Mouse (Mus musculus) midbrain, embryonic 16.5 days (tissue): Measurements from ENCODE around the gene Msi2. TPM values are rescaled to one million over a fixed set of nuclear protein-coding genes. Genes with fewer than 3 reads are reported as not detected.

Experiments
- ATAC-seq: fragments of 200-750 bp; cut with Nextera tagmentation; 2 replicates; pipeline ENCODE4 v1.8.0; 2017; ENCODE audit warnings: moderate TSS enrichment
- H3K27ac ChIP-seq: fragments of 300-500 bp; sonication (generic); 2 replicates; pipeline ENCODE4 v1.5.1; 2014; ENCODE audit warnings: mild to moderate bottlenecking, low read length, mixed read lengths
- H3K27me3 ChIP-seq: fragments of 300-500 bp; sonication (generic); 2 replicates; pipeline ENCODE4 v1.6.1; 2014; ENCODE audit warnings: low read depth, low read length, mixed read lengths; ENCODE audit not compliant: control insufficient read depth, insufficient read depth
- H3K36me3 ChIP-seq: fragments of 300-500 bp; sonication (generic); 2 replicates; pipeline ENCODE4 v1.6.1; 2014; ENCODE audit warnings: mild to moderate bottlenecking, low read length, moderate library complexity, mixed read lengths; ENCODE audit not compliant: control insufficient read depth, insufficient read depth
- H3K4me1 ChIP-seq: fragments of 300-500 bp; sonication (generic); 2 replicates; pipeline ENCODE4 v1.6.1; 2014; ENCODE audit warnings: mild to moderate bottlenecking, low read length, mixed read lengths; ENCODE audit not compliant: control insufficient read depth, insufficient read depth
- H3K4me2 ChIP-seq: fragments of 300-500 bp; sonication (generic); 2 replicates; pipeline ENCODE4 v1.6.1; 2014; ENCODE audit warnings: mild to moderate bottlenecking, low read length, mixed read lengths
- H3K4me3 ChIP-seq: fragments of 300-500 bp; sonication (generic); 2 replicates; pipeline ENCODE4 v1.5.1; 2014; ENCODE audit warnings: low read depth, mild to moderate bottlenecking, low read length, moderate library complexity, mixed read lengths
- H3K9ac ChIP-seq: fragments of 300-500 bp; sonication (generic); 2 replicates; pipeline ENCODE4 v1.6.1; 2014; ENCODE audit warnings: low read depth, low read length, mixed read lengths
- H3K9me3 ChIP-seq: fragments of 300-500 bp; sonication (generic); replicated peaks from 2 replicates; pipeline ENCODE4 v1.6.1; 2014; ENCODE audit warnings: mild to moderate bottlenecking, low read length, mixed read lengths; ENCODE audit not compliant: control insufficient read depth, poor library complexity, severe bottlenecking
- WGBS: fragments of 180-500 bp; shearing (Covaris S2); extraction: QIAGEN DNeasy Blood & Tissue Kit; methylation state at CpG from one replicate; pipeline ENCODE4 v1.1.7; 2014; 5-methylcytosine and 5-hydroxymethylcytosine counted together
- polyA plus RNA-seq: library from polyadenylated mRNA; unstranded; fragments of >200 nt; fragmentation: Nextera tagmentation; extraction: Ambion mirVana; gene quantifications from 2 replicates; pipeline ENCODE4 v1.2.1, GENCODE M21; 2015

Msi2 gene
- polyA plus RNA-seq, 1 experiment from 2014 or later, result 29.4 TPM

GRCm38 (mm10) chr11:88557828-88558580, 160.3 kb downstream of the Msi2 start:
- Histone ChIP-seq H3K4me1 (peaks cover 31% of the 10 kb centered on the region), H3K27ac (0 out of 2 replicates have a peak overlapping the region, but pooled peaks have one; percentile 6), H3K27me3 (no peaks in the 10 kb centered on the region), H3K9me3 (no peaks in the 10 kb centered on the region), H3K4me3 (no peak overlapping the region), H3K36me3 (no peaks in the 10 kb centered on the region), H3K4me2 (no peak overlapping the region), H3K9ac (no peak overlapping the region)
- WGBS, result 77% methylated on average over 6 of the region's 6 CpGs
- ATAC-seq, result no peak

- H3K27ac ChIP-seq, result 0 out of 2 replicates have a peak overlapping the region, but pooled peaks have one; percentile 6
- H3K9ac ChIP-seq, result no peak overlapping the region
- H3K27me3 ChIP-seq, result no peaks in the 10 kb centered on the region
- H3K4me2 ChIP-seq, result no peak overlapping the region
- ATAC-seq, result no peak
- no peaks in the 10 kb centered on the region for H3K9me3 ChIP-seq
- no peak overlapping the region for H3K4me3 ChIP-seq
- H3K36me3 ChIP-seq, result no peaks in the 10 kb centered on the region
- H3K4me1 ChIP-seq, result peaks cover 33% of the 10 kb centered on the region
- WGBS, result 47% methylated on average over 4 of the region's 4 CpGs
These were observed 161.1 kb downstream of the Msi2 start for GRCm38 (mm10) chr11:88557116-88557768.

- Histone ChIP-seq H3K9me3 (no peaks in the 10 kb centered on the region), H3K4me3 (no peak overlapping the region), H3K36me3 (no peaks in the 10 kb centered on the region), H3K4me1 (peaks cover 42% of the 10 kb centered on the region), H3K9ac (peak overlapping the region; percentile 8; the same call in 1 of the 2 replicates), H3K27ac (peak overlapping the region; percentile 52), H3K4me2 (no peak overlapping the region), H3K27me3 (no peaks in the 10 kb centered on the region)
- no peak for ATAC-seq
- 50% methylated on average over 6 of the region's 6 CpGs for WGBS
These were observed 162.3 kb downstream of the Msi2 start for GRCm38 (mm10) chr11:88555902-88556549.

- no peaks in the 10 kb centered on the region for H3K9me3 ChIP-seq
- H3K9ac ChIP-seq, result 0 out of 2 replicates have a peak overlapping the region, but pooled peaks have one; percentile 4
- no peak overlapping the region for H3K4me2 ChIP-seq
- no peaks in the 10 kb centered on the region for H3K27me3 ChIP-seq
- H3K4me1 ChIP-seq, result peaks cover 49% of the 10 kb centered on the region
- H3K27ac ChIP-seq, result peak overlapping the region; percentile 52
- H3K4me3 ChIP-seq, result no peak overlapping the region
- ATAC-seq, result no peak
- no peaks in the 10 kb centered on the region for H3K36me3 ChIP-seq
- WGBS, result 38% methylated on average over 8 of the region's 8 CpGs
These were observed 163.0 kb downstream of the Msi2 start for GRCm38 (mm10) chr11:88555232-88555818.

GRCm38 (mm10) chr11:88553521-88554310, 164.6 kb downstream of the Msi2 start:
- H3K4me2 ChIP-seq, result no peak overlapping the region
- H3K36me3 ChIP-seq, result no peaks in the 10 kb centered on the region
- H3K9ac ChIP-seq, result no peak overlapping the region
- no peaks in the 10 kb centered on the region for H3K27me3 ChIP-seq
- WGBS, result 64% methylated on average over 11 of the region's 11 CpGs
- H3K4me3 ChIP-seq, result no peak overlapping the region
- ATAC-seq, result no peak
- no peaks in the 10 kb centered on the region for H3K9me3 ChIP-seq
- peak overlapping the region; percentile 30; the same call in 1 of the 2 replicates for H3K27ac ChIP-seq
- H3K4me1 ChIP-seq, result peaks cover 53% of the 10 kb centered on the region

- Histone ChIP-seq H3K4me1 (peaks cover 57% of the 10 kb centered on the region), H3K27ac (peak overlapping the region; percentile 30; the same call in 1 of the 2 replicates), H3K9me3 (no peaks in the 10 kb centered on the region), H3K4me2 (no peak overlapping the region), H3K4me3 (no peak overlapping the region), H3K36me3 (no peaks in the 10 kb centered on the region), H3K9ac (no peak overlapping the region), H3K27me3 (no peaks in the 10 kb centered on the region)
- no peak for ATAC-seq
- WGBS, result 20% methylated on average over 8 of the region's 8 CpGs
These were observed 165.3 kb downstream of the Msi2 start for GRCm38 (mm10) chr11:88552987-88553386.

GRCm38 (mm10) chr11:88552385-88552784, 165.9 kb downstream of the Msi2 start:
- H3K4me3 ChIP-seq, result no peak overlapping the region
- no peaks in the 10 kb centered on the region for H3K27me3 ChIP-seq
- no peak overlapping the region for H3K9ac ChIP-seq
- H3K27ac ChIP-seq, result no peak overlapping the region; the same call in 1 of the 2 replicates
- no peaks in the 10 kb centered on the region for H3K36me3 ChIP-seq
- H3K4me2 ChIP-seq, result no peak overlapping the region
- H3K4me1 ChIP-seq, result peaks cover 61% of the 10 kb centered on the region
- 50% methylated on average over 6 of the region's 6 CpGs for WGBS
- ATAC-seq, result no peak
- no peaks in the 10 kb centered on the region for H3K9me3 ChIP-seq

GRCm38 (mm10) chr11:88551034-88551433, 167.3 kb downstream of the Msi2 start:
- Histone ChIP-seq H3K27me3 (no peaks in the 10 kb centered on the region), H3K9ac (no peak overlapping the region), H3K4me3 (no peak overlapping the region), H3K27ac (peak overlapping the region; percentile 44), H3K36me3 (no peaks in the 10 kb centered on the region), H3K4me2 (no peak overlapping the region), H3K4me1 (peaks cover 64% of the 10 kb centered on the region), H3K9me3 (no peaks in the 10 kb centered on the region)
- ATAC-seq, result no peak
- 15% methylated on average over 3 of the region's 3 CpGs for WGBS
